Mouse (Mus musculus) bone marrow macrophage, adult 2 months (primary cell): ENCODE data around the gene Nxpe5. TPM values are rescaled to one million over a fixed set of nuclear protein-coding genes. Genes with fewer than 3 reads are reported as not detected.

ENCODE experiments used
- H3K27ac ChIP-seq: 2 replicates; pipeline ENCODE4 v1.5.1; 2012; ENCODE audit warnings: low read depth, low read length; ENCODE audit not compliant: insufficient read depth
- H3K4me1 ChIP-seq: 2 replicates; pipeline ENCODE4 v1.6.1; 2012; ENCODE audit warnings: low read length; ENCODE audit not compliant: control insufficient read depth, insufficient read depth
- H3K4me3 ChIP-seq: 2 replicates; pipeline ENCODE4 v1.5.1; 2012; ENCODE audit warnings: mild to moderate bottlenecking, low read length, moderate library complexity; ENCODE audit not compliant: insufficient read depth
- CTCF ChIP-seq: IDR thresholded peaks from 2 replicates; pipeline ENCODE4 v1.5.1; 2012; ENCODE audit warnings: low read depth, mild to moderate bottlenecking, low read length, moderate library complexity
- POLR2A ChIP-seq: IDR thresholded peaks from 2 replicates; pipeline ENCODE4 v1.6.1; 2012; ENCODE audit warnings: mild to moderate bottlenecking, low read depth, low read length, borderline replicate concordance
- polyA plus RNA-seq: library from polyadenylated mRNA; stranded (reverse); fragments of >200 nt; gene quantifications from 2 replicates; pipeline ENCODE4 v1.2.4, GENCODE M21; 2012; ENCODE audit not compliant: missing spikeins, insufficient read depth, insufficient read length

Gene Nxpe5
- polyA plus RNA-seq, 1 experiment: 43.3 TPM

GRCm38 (mm10) chr5:138294158-138294557 lies 68.5 kb downstream of the Nxpe5 start:
- Histone ChIP-seq H3K27ac (no peak overlapping the region), H3K4me3 (no peak overlapping the region), H3K4me1 (no peaks in the 10 kb centered on the region)
- TF ChIP-seq CTCF: no peak
- no peak for TF ChIP-seq POLR2A

- no peak overlapping the region for H3K27ac ChIP-seq
- no peaks in the 10 kb centered on the region for H3K4me1 ChIP-seq
- no peak overlapping the region for H3K4me3 ChIP-seq
- TF ChIP-seq CTCF (no peak), POLR2A (no peak)
Measured at GRCm38 (mm10) chr5:138299613-138300012, 73.9 kb downstream of the Nxpe5 start.

Other genes starting within 250 kb of the Nxpe5 start
- not detected in 2 replicates for gene Azgp1, start 244.4 kb upstream of the Nxpe5 start, polyA plus RNA-seq
- gene Smok3a, start 204.6 kb upstream of the Nxpe5 start, polyA plus RNA-seq: not detected in 2 replicates
- not detected in 2 replicates for gene Smok3b, start 204.5 kb upstream of the Nxpe5 start, polyA plus RNA-seq
- not detected in 2 replicates for gene Smok3c, start 172.7 kb upstream of the Nxpe5 start, polyA plus RNA-seq
- gene Zkscan1, start 140.8 kb upstream of the Nxpe5 start, polyA plus RNA-seq: 10.5 and 12.0 TPM in 2 replicates
- 14.0 and 15.0 TPM in 2 replicates for gene Zscan21, start 109.0 kb upstream of the Nxpe5 start, polyA plus RNA-seq
- 5.8 and 6.8 TPM in 2 replicates for gene Zfp113, start 70.2 kb upstream of the Nxpe5 start, polyA plus RNA-seq
- gene Cops6, start 64.8 kb upstream of the Nxpe5 start, polyA plus RNA-seq: 77.7 and 82.3 TPM in 2 replicates
- gene Ap4m1, start 53.9 kb upstream of the Nxpe5 start, polyA plus RNA-seq: 34.1 and 40.5 TPM in 2 replicates
- 34.6 and 46.6 TPM in 2 replicates for gene Mcm7, start 53.5 kb upstream of the Nxpe5 start, polyA plus RNA-seq
- 26.5 and 33.3 TPM in 2 replicates for gene Taf6, start 38.4 kb upstream of the Nxpe5 start, polyA plus RNA-seq
- gene Cnpy4, start 38.4 kb upstream of the Nxpe5 start, polyA plus RNA-seq: 28.2 and 37.3 TPM in 2 replicates
- 5.4 and 5.8 TPM in 2 replicates for gene Mblac1, start 31.6 kb upstream of the Nxpe5 start, polyA plus RNA-seq
- gene Lamtor4, start 29.6 kb downstream of the Nxpe5 start, polyA plus RNA-seq: 96.8 and 106 TPM in 2 replicates
- 83.8 and 85.1 TPM in 2 replicates for gene BC037034, start 38.1 kb downstream of the Nxpe5 start, polyA plus RNA-seq
- not detected in 2 replicates for gene Gal3st4, start 46.9 kb downstream of the Nxpe5 start, polyA plus RNA-seq
- gene Gm43720, start 54.1 kb downstream of the Nxpe5 start, polyA plus RNA-seq: not detected in 2 replicates
- 2.9 and 3.3 TPM in 2 replicates for gene Gpc2, start 54.1 kb downstream of the Nxpe5 start, polyA plus RNA-seq
- gene Stag3, start 54.3 kb downstream of the Nxpe5 start, polyA plus RNA-seq: 3.0 and 4.0 TPM in 2 replicates
- 0.86 and 1.7 TPM in 2 replicates for gene Pvrig, start 116.1 kb downstream of the Nxpe5 start, polyA plus RNA-seq
- 15.0 and 15.6 TPM in 2 replicates for gene Zfp157, start 215.6 kb downstream of the Nxpe5 start, polyA plus RNA-seq